Mouse (Mus musculus) hindbrain, embryonic 16.5 days (tissue): ENCODE results near the gene Flnb. TPM values are rescaled to one million over a fixed set of nuclear protein-coding genes. Genes with fewer than 3 reads are reported as not detected.

ENCODE experiments used
- ATAC-seq: fragments of 200-750 bp; cut with Nextera tagmentation; 2 replicates; pipeline ENCODE4 v1.8.0; 2017; ENCODE audit warnings: moderate TSS enrichment, moderate library complexity
- H3K27ac ChIP-seq: fragments of 300-500 bp; sonication (generic); 2 replicates; pipeline ENCODE4 v1.5.1; 2014; ENCODE audit warnings: low read depth, mild to moderate bottlenecking, control low read depth, low read length, moderate library complexity
- H3K27me3 ChIP-seq: fragments of 300-500 bp; sonication (generic); replicated peaks from 2 replicates; pipeline ENCODE4 v1.6.1; 2014; ENCODE audit warnings: low read length; ENCODE audit not compliant: control insufficient read depth, insufficient read depth
- H3K36me3 ChIP-seq: fragments of 300-500 bp; sonication (generic); 2 replicates; pipeline ENCODE4 v1.6.1; 2014; ENCODE audit warnings: mild to moderate bottlenecking, low read length, moderate library complexity, mixed read lengths; ENCODE audit not compliant: control insufficient read depth, insufficient read depth
- H3K4me1 ChIP-seq: fragments of 300-500 bp; sonication (generic); 2 replicates; pipeline ENCODE4 v1.6.1; 2014; ENCODE audit warnings: low read depth, low read length; ENCODE audit not compliant: control insufficient read depth, insufficient read depth
- H3K4me2 ChIP-seq: fragments of 300-500 bp; sonication (generic); 2 replicates; pipeline ENCODE4 v1.6.1; 2014; ENCODE audit warnings: mild to moderate bottlenecking, low read length, control low read depth, moderate library complexity
- H3K4me3 ChIP-seq: fragments of 300-500 bp; sonication (generic); 2 replicates; pipeline ENCODE4 v1.5.1; 2014; ENCODE audit warnings: mild to moderate bottlenecking, low read length, control low read depth, moderate library complexity
- H3K9ac ChIP-seq: fragments of 300-500 bp; sonication (generic); 2 replicates; pipeline ENCODE4 v1.6.1; 2014; ENCODE audit warnings: low read depth, mild to moderate bottlenecking, control low read depth, low read length, moderate library complexity
- H3K9me3 ChIP-seq: fragments of 300-500 bp; sonication (generic); 2 replicates; pipeline ENCODE4 v1.6.1; 2014; ENCODE audit warnings: mild to moderate bottlenecking, low read length, moderate library complexity; ENCODE audit not compliant: control insufficient read depth
- WGBS: fragments of 180-500 bp; shearing (Covaris S2); extraction: QIAGEN DNeasy Blood & Tissue Kit; methylation state at CpG from one replicate; pipeline ENCODE4 v1.1.7; 2014; 5-methylcytosine and 5-hydroxymethylcytosine counted together
- polyA plus RNA-seq: library from polyadenylated mRNA; unstranded; fragments of >200 nt; fragmentation: Nextera tagmentation; extraction: Ambion mirVana; gene quantifications from 2 replicates; pipeline ENCODE4 v1.2.1, GENCODE M21; 2015

Gene Flnb
- polyA plus RNA-seq, 1 experiment from 2014 or later, result 6.3 TPM

- Histone ChIP-seq H3K4me2 (no peak overlapping the region), H3K27ac (no peak overlapping the region), H3K4me3 (no peak overlapping the region), H3K36me3 (no peaks in the 10 kb centered on the region), H3K9ac (no peak overlapping the region), H3K9me3 (peaks cover 2% of the 10 kb centered on the region), H3K27me3 (no peaks in the 10 kb centered on the region), H3K4me1 (no peaks in the 10 kb centered on the region)
- ATAC-seq, result no peak
- WGBS, result 9% methylated on average over 4 of the region's 4 CpGs
These were observed 15.9 kb upstream of the Flnb start for GRCm38 (mm10) chr14:7801831-7802230.

GRCm38 (mm10) chr14:7803874-7804557, 13.7 kb upstream of the Flnb start:
- no peak overlapping the region for H3K4me3 ChIP-seq
- no peak overlapping the region for H3K27ac ChIP-seq
- no peaks in the 10 kb centered on the region for H3K36me3 ChIP-seq
- WGBS, result 53% methylated on average over 4 of the region's 4 CpGs
- no peaks in the 10 kb centered on the region for H3K27me3 ChIP-seq
- H3K4me2 ChIP-seq, result no peak overlapping the region
- no peaks in the 10 kb centered on the region for H3K4me1 ChIP-seq
- no peak overlapping the region for H3K9ac ChIP-seq
- peak; percentile 69 for ATAC-seq
- peaks cover 2% of the 10 kb centered on the region for H3K9me3 ChIP-seq

GRCm38 (mm10) chr14:7804558-7804905, 13.2 kb upstream of the Flnb start:
- Histone ChIP-seq H3K4me1 (no peaks in the 10 kb centered on the region), H3K4me2 (no peak overlapping the region), H3K9me3 (peaks cover 2% of the 10 kb centered on the region), H3K36me3 (no peaks in the 10 kb centered on the region), H3K27me3 (no peaks in the 10 kb centered on the region), H3K9ac (no peak overlapping the region), H3K27ac (no peak overlapping the region), H3K4me3 (no peak overlapping the region)
- ATAC-seq, result no peak
- WGBS, result 95% methylated on average over 2 of the region's 2 CpGs

GRCm38 (mm10) chr14:7807711-7808110, 10.0 kb upstream of the Flnb start:
- Histone ChIP-seq H3K4me1 (no peaks in the 10 kb centered on the region), H3K4me2 (no peak overlapping the region), H3K36me3 (no peaks in the 10 kb centered on the region), H3K9me3 (0 out of 2 replicates have a peak, but pooled peaks cover 2% of the 10 kb centered on the region), H3K4me3 (no peak overlapping the region), H3K27me3 (no peaks in the 10 kb centered on the region), H3K9ac (no peak overlapping the region), H3K27ac (no peak overlapping the region)
- ATAC-seq, result no peak
- WGBS, result 74% methylated on average over 4 of the region's 4 CpGs

- no peaks in the 10 kb centered on the region for H3K4me1 ChIP-seq
- no peaks in the 10 kb centered on the region for H3K27me3 ChIP-seq
- H3K27ac ChIP-seq, result no peak overlapping the region
- H3K36me3 ChIP-seq, result no peaks in the 10 kb centered on the region
- 71% methylated on average over 11 of the region's 11 CpGs for WGBS
- no peak overlapping the region for H3K9ac ChIP-seq
- no peak overlapping the region for H3K4me2 ChIP-seq
- H3K9me3 ChIP-seq, result 0 out of 2 replicates have a peak, but pooled peaks cover 2% of the 10 kb centered on the region
- no peak overlapping the region for H3K4me3 ChIP-seq
- no peak for ATAC-seq
These were observed 9.2 kb upstream of the Flnb start for GRCm38 (mm10) chr14:7808501-7808981.

- Histone ChIP-seq H3K4me1 (no peaks in the 10 kb centered on the region), H3K36me3 (no peaks in the 10 kb centered on the region), H3K9me3 (0 out of 2 replicates have a peak, but pooled peaks cover 2% of the 10 kb centered on the region), H3K4me2 (no peak overlapping the region), H3K9ac (no peak overlapping the region), H3K4me3 (no peak overlapping the region), H3K27me3 (no peaks in the 10 kb centered on the region), H3K27ac (no peak overlapping the region)
- WGBS, result 84% methylated on average over 12 of the region's 12 CpGs
- no peak for ATAC-seq
These were observed 8.5 kb upstream of the Flnb start for GRCm38 (mm10) chr14:7809043-7809955.

GRCm38 (mm10) chr14:7818463-7819121, 835 bp downstream of the Flnb start:
- Histone ChIP-seq H3K9me3 (no peaks in the 10 kb centered on the region), H3K4me2 (peak overlapping the region; percentile 83), H3K27ac (peak overlapping the region; percentile 83), H3K36me3 (no peaks in the 10 kb centered on the region), H3K9ac (peak overlapping the region; percentile 84), H3K4me3 (peak overlapping the region; percentile 75), H3K4me1 (peaks cover 31% of the 10 kb centered on the region), H3K27me3 (no peaks in the 10 kb centered on the region)
- 1% methylated on average over 36 of the region's 36 CpGs for WGBS
- ATAC-seq, result peak; percentile 44

GRCm38 (mm10) chr14:7819446-7819845, 1.7 kb downstream of the Flnb start:
- no peaks in the 10 kb centered on the region for H3K27me3 ChIP-seq
- peak overlapping the region; percentile 83 for H3K4me2 ChIP-seq
- 75% methylated on average over 5 of the region's 5 CpGs for WGBS
- no peaks in the 10 kb centered on the region for H3K9me3 ChIP-seq
- H3K36me3 ChIP-seq, result no peaks in the 10 kb centered on the region
- ATAC-seq, result no peak
- H3K4me3 ChIP-seq, result peak overlapping the region; percentile 75
- peaks cover 31% of the 10 kb centered on the region for H3K4me1 ChIP-seq
- H3K9ac ChIP-seq, result peak overlapping the region; percentile 84
- H3K27ac ChIP-seq, result no peak overlapping the region

GRCm38 (mm10) chr14:7821341-7821740, 3.6 kb downstream of the Flnb start:
- Histone ChIP-seq H3K9ac (no peak overlapping the region), H3K4me1 (peaks cover 42% of the 10 kb centered on the region), H3K27ac (no peak overlapping the region), H3K27me3 (no peaks in the 10 kb centered on the region), H3K4me2 (peak overlapping the region; percentile 83), H3K4me3 (no peak overlapping the region), H3K36me3 (no peaks in the 10 kb centered on the region), H3K9me3 (no peaks in the 10 kb centered on the region)
- WGBS, result 60% methylated on average over 8 of the region's 8 CpGs
- ATAC-seq, result no peak
